Mouse (Mus musculus): ENCODE measurements around the gene Brd3. TPM values are rescaled to one million over a fixed set of nuclear protein-coding genes. Genes with fewer than 3 reads are reported as not detected.

The Brd3 gene
- total RNA-seq, 2 experiments from 2014 or later, result 57.5 to 59.6 TPM

- no peak for DNase-seq
Observed at GRCm38 (mm10) chr2:27470535-27470934, 36.9 kb downstream of the Brd3 start.

- DNase-seq, result no peak
Observed at GRCm38 (mm10) chr2:27469991-27470355, 37.5 kb downstream of the Brd3 start.

- DNase-seq, result no peak
Observed at GRCm38 (mm10) chr2:27469292-27469990, 38.0 kb downstream of the Brd3 start.

- no peak for DNase-seq
Observed at GRCm38 (mm10) chr2:27462901-27463300, 44.6 kb downstream of the Brd3 start.

GRCm38 (mm10) chr2:27461881-27462660 is 45.4 kb downstream of the Brd3 start:
- DNase-seq, result no peak

GRCm38 (mm10) chr2:27460651-27461050 is 46.8 kb downstream of the Brd3 start:
- DNase-seq, result no peak

GRCm38 (mm10) chr2:27460163-27460562 is 47.3 kb downstream of the Brd3 start:
- DNase-seq, result no peak

- no peak for DNase-seq
Observed at GRCm38 (mm10) chr2:27459735-27460134, 47.7 kb downstream of the Brd3 start.

- no peak for DNase-seq
Observed at GRCm38 (mm10) chr2:27450226-27450625, 57.2 kb downstream of the Brd3 start.

GRCm38 (mm10) chr2:27447782-27448181 is 59.7 kb downstream of the Brd3 start:
- no peak for DNase-seq

GRCm38 (mm10) chr2:27446812-27447211 is 60.6 kb downstream of the Brd3 start:
- no peak for DNase-seq

- DNase-seq, result no peak
Observed at GRCm38 (mm10) chr2:27445910-27446309, 61.6 kb downstream of the Brd3 start.

GRCm38 (mm10) chr2:27443450-27443708 is 64.1 kb downstream of the Brd3 start:
- no peak for DNase-seq

GRCm38 (mm10) chr2:27442708-27443449 is 64.6 kb downstream of the Brd3 start:
- no peak for DNase-seq

- peak; percentile 94 for DNase-seq
Observed at GRCm38 (mm10) chr2:27441767-27442707, 65.4 kb downstream of the Brd3 start, which contains the start of gene Brd3os. Brd3os (plus strand) TSS chr2:27442324.

- peak; percentile 30 for DNase-seq
Observed at GRCm38 (mm10) chr2:27438281-27438680, 69.2 kb downstream of the Brd3 start.

- no peak for DNase-seq
Observed at GRCm38 (mm10) chr2:27437876-27438275, 69.6 kb downstream of the Brd3 start.

GRCm38 (mm10) chr2:27432599-27432998 is 74.9 kb downstream of the Brd3 start:
- DNase-seq, result no peak

GRCm38 (mm10) chr2:27430621-27431020 is 76.8 kb downstream of the Brd3 start:
- no peak for DNase-seq

GRCm38 (mm10) chr2:27428071-27428470 is 79.4 kb downstream of the Brd3 start:
- DNase-seq, result peak; percentile 90

GRCm38 (mm10) chr2:27426855-27427457 is 80.5 kb downstream of the Brd3 start, which contains the start of gene Vav2:
Vav2 (minus strand) TSS chr2:27427033.
- peak; percentile 94 for DNase-seq

GRCm38 (mm10) chr2:27426406-27426854 is 81.0 kb downstream of the Brd3 start:
- DNase-seq, result no peak
